Mouse (Mus musculus) brain, embryonic 18.5 days (tissue): ENCODE measurements at regions not wholly inside any gene's neighbourhood (a gene's known extent, or its start where the extent isn't known, plus 50 kb on each side); places are given as distances from the start of the nearest gene placed in this dataset.

Experiments used
- DNase-seq: peaks from one replicate; pipeline ENCODE4 v3.0.0-alpha.2; 2012; ENCODE audit warnings: low read depth, low spot score

GRCm38 (mm10) chr17:62417584-62417983 is 463.5 kb downstream of the Efna5 start:
- DNase-seq = peak; percentile 12

GRCm38 (mm10) chr17:62415152-62415551 is 466.0 kb downstream of the Efna5 start:
- DNase-seq = no peak

GRCm38 (mm10) chr17:62412666-62413180 is 468.4 kb downstream of the Efna5 start:
- DNase-seq = no peak

- no peak for DNase-seq
Observed at GRCm38 (mm10) chr17:62403739-62404138, 477.4 kb downstream of the Efna5 start.

GRCm38 (mm10) chr17:62393355-62394006 is 487.6 kb downstream of the Efna5 start:
- no peak for DNase-seq

- no peak for DNase-seq
Observed at GRCm38 (mm10) chr17:62384053-62384452, 497.1 kb downstream of the Efna5 start.

- no peak for DNase-seq
Observed at GRCm38 (mm10) chr17:62378868-62379417, 502.2 kb downstream of the Efna5 start.

- no peak for DNase-seq
Observed at GRCm38 (mm10) chr17:62369100-62369499, 512.0 kb downstream of the Efna5 start.

GRCm38 (mm10) chr17:62367937-62368336 is 513.2 kb downstream of the Efna5 start:
- no peak for DNase-seq

- DNase-seq = no peak
Observed at GRCm38 (mm10) chr17:62358323-62358722, 522.8 kb downstream of the Efna5 start.

GRCm38 (mm10) chr17:62337890-62338557 is 543.1 kb downstream of the Efna5 start:
- peak; percentile 54 for DNase-seq

GRCm38 (mm10) chr17:62330226-62330625 is 550.9 kb downstream of the Efna5 start:
- no peak for DNase-seq

- DNase-seq = no peak
Observed at GRCm38 (mm10) chr17:62326844-62327243, 554.3 kb downstream of the Efna5 start.

GRCm38 (mm10) chr17:62319033-62319432 is 562.1 kb downstream of the Efna5 start:
- DNase-seq = peak; percentile 10

- no peak for DNase-seq
Observed at GRCm38 (mm10) chr17:62310059-62310458, 571.1 kb downstream of the Efna5 start.

- no peak for DNase-seq
Observed at GRCm38 (mm10) chr17:62307111-62307510, 574.0 kb downstream of the Efna5 start.

- DNase-seq = no peak
Observed at GRCm38 (mm10) chr17:62306524-62306923, 574.6 kb downstream of the Efna5 start.

- no peak for DNase-seq
Observed at GRCm38 (mm10) chr17:62305140-62305539, 576.0 kb downstream of the Efna5 start.

- no peak for DNase-seq
Observed at GRCm38 (mm10) chr17:62304073-62304472, 577.0 kb downstream of the Efna5 start.

GRCm38 (mm10) chr17:62299875-62300274 is 581.2 kb downstream of the Efna5 start:
- DNase-seq = no peak

- DNase-seq = no peak
Observed at GRCm38 (mm10) chr17:62297393-62298060, 583.6 kb downstream of the Efna5 start.

GRCm38 (mm10) chr17:62295412-62295811 is 585.7 kb downstream of the Efna5 start:
- DNase-seq = no peak
